Mouse (Mus musculus): Measurements from ENCODE around the gene 4930404H24Rik.

Gene 4930404H24Rik

DNA sequence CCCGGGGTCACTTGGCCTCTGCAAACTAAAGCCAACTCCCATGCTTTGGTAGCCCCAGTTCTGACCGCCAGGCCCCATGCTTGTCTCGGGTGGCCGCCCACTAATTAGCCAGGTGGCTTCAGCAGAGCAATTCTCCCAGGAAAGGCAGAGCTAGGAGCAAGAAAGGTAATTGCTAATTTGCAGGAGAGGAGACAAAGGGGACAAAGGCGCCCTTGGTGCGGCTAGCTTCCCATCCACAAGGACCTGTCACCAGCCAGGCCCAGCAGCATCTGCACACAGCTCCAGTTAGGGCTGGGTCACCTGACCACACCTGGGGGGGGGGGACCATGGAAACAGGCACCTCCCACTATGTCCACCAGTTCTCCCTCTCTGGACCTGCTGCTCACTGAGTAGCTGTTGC, 19.0 kb downstream of the 4930404H24Rik start:
- no peak for DNase-seq

DNA sequence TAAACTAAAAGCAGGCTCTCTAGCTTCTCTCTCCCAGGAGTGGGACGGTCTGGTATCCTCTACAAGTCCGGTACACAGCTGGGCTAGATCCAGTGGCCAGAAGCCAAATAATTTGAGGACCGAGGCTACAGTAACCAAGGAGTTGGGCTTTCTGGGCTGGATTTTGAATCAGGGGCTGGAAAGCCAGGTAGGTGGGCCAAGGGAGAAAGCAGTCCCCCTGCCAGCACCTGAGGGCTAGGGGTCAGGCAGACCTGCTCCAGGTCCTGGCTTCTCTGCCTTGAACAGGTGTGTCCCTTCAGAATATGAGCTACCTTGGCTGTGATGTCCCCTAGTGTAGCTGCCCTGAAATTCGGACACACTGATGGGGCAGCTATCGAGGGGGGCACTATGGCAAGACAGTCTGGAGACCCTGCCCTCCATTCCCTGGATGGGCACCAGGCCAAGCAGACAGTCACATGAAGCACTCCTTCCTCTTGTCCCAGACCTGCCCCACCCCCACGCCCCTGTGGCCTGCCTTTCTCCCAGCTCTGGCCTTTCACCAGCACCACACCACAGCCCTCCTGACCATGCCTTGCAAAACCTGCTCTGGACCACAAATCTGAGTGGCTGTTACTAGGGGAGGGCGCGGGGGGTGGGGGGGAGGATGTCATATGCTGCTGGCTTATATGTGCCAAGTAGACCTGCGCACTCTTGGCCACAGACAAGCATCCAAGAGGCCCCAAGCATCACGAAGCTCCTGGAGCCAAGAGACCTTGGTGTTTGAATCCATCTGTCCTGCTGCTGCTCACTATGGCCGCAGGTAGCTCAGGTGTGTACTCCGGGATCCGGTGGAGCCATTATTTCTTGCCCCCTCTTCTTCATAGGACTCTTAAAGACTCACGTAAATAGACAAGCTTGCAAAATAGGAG, 20.1 kb downstream of the 4930404H24Rik start:
- DNase-seq, result peak; percentile 36 to 59

DNA sequence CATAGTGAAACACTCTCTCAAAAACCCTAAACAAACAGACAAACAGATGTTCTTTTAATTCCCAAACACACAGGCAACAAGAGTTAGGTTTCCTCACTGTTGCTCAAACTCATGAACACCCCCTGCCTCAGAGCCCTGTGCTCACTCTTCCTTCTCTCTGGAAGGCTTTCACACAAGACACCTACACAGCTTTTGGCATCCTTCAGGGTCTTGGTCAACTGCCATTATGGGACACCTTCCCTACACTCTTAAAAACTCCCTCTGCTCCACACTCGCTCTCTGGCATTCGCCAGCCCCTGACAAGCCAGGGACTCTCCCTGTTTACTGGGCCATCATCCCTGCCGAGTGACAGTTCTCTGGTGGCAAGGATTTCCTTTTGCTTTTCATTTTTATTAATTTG, 21.4 kb downstream of the 4930404H24Rik start:
- no peak for DNase-seq

DNA sequence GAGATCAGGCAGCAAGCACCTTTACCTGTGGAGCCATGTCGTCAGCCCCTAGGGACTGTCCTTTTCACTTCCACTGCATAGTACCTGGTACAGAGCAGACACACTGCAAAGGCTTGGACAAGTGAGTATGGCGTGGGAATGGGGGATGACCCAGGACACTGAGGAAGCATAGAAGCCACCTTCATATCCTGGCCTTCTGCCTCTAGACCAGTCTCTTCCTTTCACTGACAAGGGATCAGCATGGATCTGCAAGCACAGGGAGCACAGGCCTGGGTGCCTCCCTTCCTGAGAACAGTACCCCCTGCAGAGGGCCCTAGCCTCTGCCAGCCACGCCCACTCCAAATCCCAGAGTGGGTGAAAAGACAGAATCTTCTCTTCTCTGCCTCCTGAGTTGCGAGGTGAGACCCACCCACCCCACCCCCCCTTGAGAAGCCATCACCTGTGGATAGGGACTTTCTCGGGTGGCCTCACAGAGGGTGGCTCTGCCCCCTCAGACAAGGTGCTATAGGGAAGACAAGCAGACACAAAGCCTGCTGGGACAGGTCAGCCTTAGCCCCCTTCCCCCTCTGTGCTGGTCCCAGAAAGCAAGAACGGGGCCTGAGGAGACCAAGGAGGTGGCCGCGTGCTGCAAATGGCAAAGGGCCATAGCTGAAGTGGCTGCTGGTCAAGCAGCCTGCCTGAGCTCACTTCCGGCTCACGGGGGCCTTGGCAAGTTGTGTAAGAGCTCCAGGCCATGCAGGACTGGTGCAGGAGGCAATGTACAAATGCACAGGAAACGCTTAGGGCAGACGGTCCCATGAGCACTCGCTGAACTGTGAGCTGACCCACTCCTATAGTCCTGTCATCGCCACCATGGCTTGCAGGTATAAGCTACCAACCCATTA, 22.1 kb downstream of the 4930404H24Rik start:
- peak; percentile 76 to 83 for DNase-seq

- DNase-seq, result no peak
Measured at GRCm38 (mm10) chr2:153515582-153515981, 23.0 kb downstream of the 4930404H24Rik start.

GRCm38 (mm10) chr2:153516961-153517360, 24.4 kb downstream of the 4930404H24Rik start:
- DNase-seq, result no peak

- no peak for DNase-seq
Measured at GRCm38 (mm10) chr2:153520057-153520456, 27.5 kb downstream of the 4930404H24Rik start.

GRCm38 (mm10) chr2:153522270-153522669, 29.7 kb downstream of the 4930404H24Rik start:
- DNase-seq, result no peak

- no peak for DNase-seq
Measured at GRCm38 (mm10) chr2:153523143-153523542, 30.6 kb downstream of the 4930404H24Rik start.

DNA sequence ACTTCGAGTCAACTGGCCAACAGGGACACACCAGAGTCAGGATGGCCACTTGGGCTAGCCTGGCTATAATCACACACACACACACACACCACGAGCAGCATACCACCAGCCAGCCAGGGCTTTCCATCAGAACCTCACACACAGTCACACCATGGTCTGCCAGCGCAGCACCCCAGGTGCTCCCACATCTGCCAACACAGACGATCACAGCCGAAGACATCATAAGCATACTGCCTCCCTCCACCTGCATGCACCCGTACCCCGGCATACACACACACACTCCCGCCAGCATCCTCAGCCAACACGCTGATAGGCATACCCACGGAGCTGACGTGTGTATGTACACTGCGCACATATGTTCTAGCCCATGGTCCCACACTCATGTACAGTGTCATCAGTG, 31.1 kb downstream of the 4930404H24Rik start:
- DNase-seq, result no peak

- DNase-seq, result no peak
Measured at GRCm38 (mm10) chr2:153524727-153525126, 32.1 kb downstream of the 4930404H24Rik start.

DNA sequence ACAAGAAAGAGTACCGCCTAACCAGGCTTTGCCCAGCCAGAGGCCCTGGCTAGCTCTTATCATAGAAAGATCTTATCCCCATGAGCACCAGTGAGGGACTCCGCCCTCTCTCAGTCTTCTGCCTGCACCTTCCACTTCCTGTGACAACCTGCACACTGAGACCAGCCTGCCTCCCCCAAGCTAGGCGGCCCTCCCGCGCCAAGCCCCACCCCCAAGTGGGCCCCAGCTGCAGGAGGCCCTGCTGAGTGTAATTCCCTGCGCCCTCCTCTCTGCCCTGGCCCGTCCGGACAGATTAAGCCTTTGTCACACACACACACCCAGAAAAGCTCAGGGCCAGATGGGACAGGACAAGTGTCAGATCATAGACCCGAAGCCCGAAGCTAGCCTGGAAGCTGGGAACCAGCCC, 33.3 kb downstream of the 4930404H24Rik start:
- peak; percentile 54 to 62 for DNase-seq

GRCm38 (mm10) chr2:153526850-153527530, 34.4 kb downstream of the 4930404H24Rik start:
- DNase-seq, result no peak

DNA sequence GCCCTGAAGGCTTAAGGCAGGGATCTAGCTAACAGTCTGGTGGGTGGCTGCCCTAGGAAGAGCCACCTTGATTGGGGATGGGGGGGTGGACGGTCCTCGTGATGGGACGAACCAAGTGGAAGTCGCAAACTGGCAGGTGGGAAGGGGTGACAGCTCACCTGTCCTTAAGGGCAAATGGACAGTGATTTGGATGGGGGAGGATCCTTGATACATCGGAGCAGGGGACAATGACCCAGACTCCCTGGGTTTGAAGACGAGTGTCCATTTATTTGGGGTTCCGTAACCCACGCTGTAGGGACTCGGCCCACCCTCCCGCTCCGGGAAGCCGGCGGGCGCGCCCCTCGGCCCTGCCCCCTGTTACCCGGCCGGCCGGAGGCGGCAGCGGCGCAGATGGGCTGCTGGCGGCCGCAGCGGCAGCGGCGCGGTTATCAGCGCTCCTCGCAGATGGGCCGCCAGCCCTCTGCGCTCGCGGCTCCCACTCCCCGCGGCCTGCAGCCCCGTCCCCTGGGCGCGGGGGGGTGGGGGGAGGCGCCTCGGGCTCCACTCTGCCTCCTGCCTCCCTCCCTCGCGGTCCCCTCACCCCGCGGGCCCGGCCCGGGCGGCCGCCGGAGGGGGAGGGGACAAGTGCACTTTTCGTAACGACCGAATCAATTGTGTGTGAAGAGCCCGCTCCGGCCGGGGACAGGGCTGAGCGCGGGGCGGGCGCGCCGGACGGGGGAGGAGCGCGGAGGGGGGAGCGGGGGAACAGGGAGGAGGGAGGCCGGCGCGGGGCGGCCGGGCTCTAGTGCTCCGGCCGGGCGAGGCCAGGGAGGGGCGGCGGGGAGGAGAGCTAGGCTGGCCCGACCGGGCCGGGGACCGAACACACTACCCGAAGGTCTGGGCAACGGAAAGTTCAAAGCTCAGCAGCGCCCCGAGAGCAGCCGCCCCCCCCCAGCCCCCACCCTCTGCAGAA, 35.3 kb downstream of the 4930404H24Rik start:
- peak; percentile 52 to 68 for DNase-seq

DNA sequence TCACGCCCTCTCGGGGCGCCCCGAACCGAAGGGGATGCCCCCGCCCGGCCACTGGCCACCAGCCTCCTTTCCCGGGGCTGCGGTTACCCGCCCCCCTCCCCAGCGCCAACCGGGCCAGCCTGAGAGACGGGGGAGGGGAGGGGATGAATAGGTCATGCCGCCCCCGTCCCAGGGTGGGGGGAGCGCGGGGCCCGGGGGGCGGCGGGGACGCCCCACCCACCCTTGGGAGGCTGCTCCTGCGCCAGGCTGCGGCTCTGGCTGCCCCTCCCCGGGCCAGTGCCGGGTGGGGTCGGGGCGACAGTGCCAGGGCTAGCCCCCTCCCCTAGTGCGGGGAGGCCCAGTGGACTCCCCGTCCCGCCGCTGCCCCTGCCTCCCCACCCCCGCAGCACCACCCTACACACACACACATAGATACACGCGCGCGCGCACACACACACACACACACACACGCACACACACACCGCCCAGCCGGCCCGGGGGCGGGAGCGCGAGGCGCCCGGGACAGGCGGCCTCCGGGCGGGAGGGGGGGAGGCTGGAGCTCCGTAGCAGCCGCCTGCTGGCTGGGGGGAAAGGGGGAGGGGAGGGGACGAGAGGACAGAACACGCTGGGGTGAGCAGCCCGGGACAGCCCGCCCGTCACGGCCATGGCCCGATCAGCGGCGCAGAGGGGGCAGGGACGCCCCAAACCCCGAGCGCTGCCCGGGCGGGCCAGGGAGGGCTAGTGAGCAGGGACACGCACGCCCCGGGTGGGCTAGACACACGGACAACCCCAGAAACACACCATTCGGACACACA, 36.2 kb downstream of the 4930404H24Rik start:
- peak; percentile 38 to 48 for DNase-seq

GRCm38 (mm10) chr2:153529365-153529781, 36.8 kb downstream of the 4930404H24Rik start:
- peak; percentile 59 to 65 for DNase-seq

DNA sequence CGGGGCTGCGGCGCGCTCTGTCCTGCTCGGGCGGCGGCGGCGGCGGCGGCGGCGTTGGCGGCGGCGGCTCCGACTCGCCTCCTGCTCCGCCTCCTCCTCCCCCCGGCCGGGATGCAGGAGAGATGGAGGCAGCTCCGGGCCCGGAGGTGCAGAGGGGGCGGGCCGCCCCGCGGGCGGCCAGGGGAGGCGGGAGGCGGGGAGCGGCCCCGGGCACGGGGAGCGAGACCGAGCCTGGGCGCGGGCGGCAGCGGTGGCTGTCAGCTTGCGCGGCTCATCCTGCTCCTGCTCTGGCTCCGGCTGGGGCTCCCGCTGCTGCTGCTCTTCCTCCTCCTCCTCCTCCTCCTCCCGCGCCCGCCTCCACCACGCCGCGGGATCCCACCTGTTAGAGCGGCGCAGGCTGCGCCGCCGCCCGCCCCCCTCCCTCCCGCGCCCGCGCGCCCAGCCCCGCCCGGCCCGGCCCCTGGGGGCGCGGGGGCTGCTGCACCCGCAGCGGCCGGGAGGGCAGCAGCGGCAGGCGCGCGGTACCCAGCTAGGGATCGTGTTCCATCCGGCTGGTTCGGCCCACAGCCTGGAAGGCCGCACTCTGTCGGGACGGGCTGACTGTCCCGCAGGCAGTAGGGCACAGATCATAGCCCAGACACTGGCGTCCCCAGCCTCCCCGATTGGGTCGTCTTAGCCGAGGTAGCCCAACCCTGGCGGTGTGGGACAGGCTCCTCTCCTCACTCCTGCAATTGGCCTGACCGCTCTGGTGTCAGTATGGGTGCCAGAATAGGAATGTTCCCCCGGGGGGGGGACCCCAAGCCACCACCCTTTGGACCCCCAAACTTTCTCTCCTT, 37.6 kb downstream of the 4930404H24Rik start, which contains the start of gene Nol4l:
Gene Nol4l (minus strand): TSS at position 41 of the 836 bp plus-strand sequence.
- peak; percentile 19 to 38 for DNase-seq

- no peak for DNase-seq
Measured at GRCm38 (mm10) chr2:153530948-153531347, 38.4 kb downstream of the 4930404H24Rik start.

GRCm38 (mm10) chr2:153533981-153534380, 41.4 kb downstream of the 4930404H24Rik start:
- no peak for DNase-seq

DNA sequence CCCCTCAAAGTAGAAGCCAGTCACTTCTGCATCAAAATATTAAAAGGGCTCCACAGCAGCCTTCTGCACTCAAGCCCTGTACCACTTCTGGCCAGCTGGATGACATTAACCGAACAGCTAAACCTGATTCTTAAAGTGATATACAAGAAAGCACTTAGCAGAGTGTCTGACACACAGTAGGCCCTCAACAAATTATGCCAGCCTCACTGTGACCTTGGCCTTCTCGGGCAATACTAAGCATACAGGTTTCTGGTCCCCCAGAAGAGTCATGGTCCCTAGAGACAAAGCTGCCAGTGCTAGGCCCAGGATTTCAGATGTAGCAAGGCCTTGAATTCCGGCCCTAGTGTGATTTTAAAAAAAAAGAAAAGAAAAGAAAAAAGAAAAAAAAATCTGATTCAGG, 46.3 kb downstream of the 4930404H24Rik start:
- DNase-seq, result no peak
